Mouse (Mus musculus) gastrocnemius, adult 18-20 months (tissue): ENCODE data around the gene Rbm7. TPM values are rescaled to one million over a fixed set of nuclear protein-coding genes. Genes with fewer than 3 reads are reported as not detected.
"Not testable (repeated sequence)": the region's sequence is repeated elsewhere in the genome, so short reads cannot be mapped to it uniquely, and the experiment has no call there.

Experiments
- DNase-seq: peaks from one replicate; pipeline ENCODE4 v3.0.0; 2021; ENCODE audit warnings: low spot score
- total RNA-seq, 2 experiments: library from RNA; stranded (reverse); gene quantifications; 2 replicates each; pipeline ENCODE4 v1.2.3; 2021

The Rbm7 gene
- total RNA-seq, 2 experiments from 2014 or later: 13.5 to 15.5 TPM

- no peak for DNase-seq
Observed at GRCm38 (mm10) chr9:48481214-48482134, 13.6 kb downstream of the Rbm7 start.

DNA sequence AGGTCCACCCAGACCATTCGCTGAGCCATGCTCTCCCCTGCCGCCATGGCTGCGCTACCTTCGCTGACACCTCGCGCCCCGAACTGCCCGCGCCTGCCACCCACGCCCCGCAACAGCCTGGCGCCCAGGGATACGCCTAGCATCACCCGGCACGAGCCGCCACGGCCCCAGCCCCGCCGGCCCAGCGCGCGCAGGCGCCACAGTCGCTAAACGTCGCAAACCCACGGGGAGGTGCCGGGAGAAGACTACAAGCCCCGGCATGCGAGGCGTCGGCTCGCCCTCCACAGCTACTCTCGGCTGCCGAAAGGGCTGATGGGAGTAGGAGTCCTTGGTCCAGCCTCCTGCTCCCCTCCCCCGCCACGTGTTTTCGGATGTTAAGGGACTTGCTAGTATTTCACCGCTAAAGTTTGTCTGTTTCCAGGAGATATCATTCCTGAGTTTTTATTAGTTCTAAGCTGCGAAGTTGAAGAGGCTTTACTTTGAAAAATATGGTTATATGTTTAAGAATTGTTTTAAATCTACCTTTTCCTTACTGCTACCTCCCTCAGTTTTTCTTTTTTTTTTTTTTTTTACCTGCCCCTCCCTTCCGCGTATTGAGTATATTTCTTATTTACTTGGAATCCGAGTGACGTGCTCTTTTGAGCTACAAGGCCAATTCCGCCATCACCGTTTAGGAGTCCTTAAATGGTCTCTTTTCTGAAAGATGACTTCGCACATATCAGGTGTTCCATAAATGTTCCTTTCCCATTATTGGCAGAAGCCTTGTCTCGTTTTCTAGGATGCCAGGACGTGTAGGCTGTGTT, 14.5 kb downstream of the Rbm7 start, which contains the start of gene Rexo2:
Gene Rexo2, minus strand, starts transcription at position 213 of the 803 bp plus-strand sequence.
- peak; percentile 95 for DNase-seq

DNA sequence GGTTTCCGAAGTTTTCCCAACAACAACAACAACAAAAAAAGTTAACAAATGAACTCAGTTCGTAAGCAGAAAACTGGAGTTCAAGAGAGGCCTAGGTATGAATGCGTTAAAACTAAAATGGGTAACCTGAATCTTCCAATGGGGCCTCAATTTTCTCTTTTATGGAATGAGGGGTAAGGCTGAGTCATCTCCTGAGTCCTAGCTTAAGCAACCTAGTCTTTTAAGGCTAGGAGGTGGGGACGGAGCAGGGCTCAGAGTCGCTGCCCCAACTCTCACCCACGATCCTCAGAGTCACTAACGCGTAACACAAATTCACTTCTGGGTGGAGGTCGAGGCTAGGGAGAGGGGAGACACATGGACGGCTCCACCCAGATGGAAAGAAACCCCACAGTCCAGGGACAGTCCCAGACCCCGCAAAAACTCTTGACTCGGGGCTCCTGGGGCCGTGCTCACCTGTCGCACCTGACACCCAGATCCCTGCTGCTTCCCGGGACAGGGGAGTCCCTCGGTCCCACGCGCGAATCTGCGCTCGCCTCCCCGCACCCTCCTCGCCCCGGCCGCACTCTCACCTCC, 15.2 kb downstream of the Rbm7 start:
- DNase-seq: no peak

- DNase-seq: no peak
Observed at GRCm38 (mm10) chr9:48478808-48479207, 16.3 kb downstream of the Rbm7 start.

GRCm38 (mm10) chr9:48476236-48477165, 18.6 kb downstream of the Rbm7 start:
- no peak for DNase-seq

- DNase-seq: no peak
Observed at GRCm38 (mm10) chr9:48474367-48474766, 20.7 kb downstream of the Rbm7 start.

- no peak for DNase-seq
Observed at GRCm38 (mm10) chr9:48473131-48473530, 22.0 kb downstream of the Rbm7 start.

DNA sequence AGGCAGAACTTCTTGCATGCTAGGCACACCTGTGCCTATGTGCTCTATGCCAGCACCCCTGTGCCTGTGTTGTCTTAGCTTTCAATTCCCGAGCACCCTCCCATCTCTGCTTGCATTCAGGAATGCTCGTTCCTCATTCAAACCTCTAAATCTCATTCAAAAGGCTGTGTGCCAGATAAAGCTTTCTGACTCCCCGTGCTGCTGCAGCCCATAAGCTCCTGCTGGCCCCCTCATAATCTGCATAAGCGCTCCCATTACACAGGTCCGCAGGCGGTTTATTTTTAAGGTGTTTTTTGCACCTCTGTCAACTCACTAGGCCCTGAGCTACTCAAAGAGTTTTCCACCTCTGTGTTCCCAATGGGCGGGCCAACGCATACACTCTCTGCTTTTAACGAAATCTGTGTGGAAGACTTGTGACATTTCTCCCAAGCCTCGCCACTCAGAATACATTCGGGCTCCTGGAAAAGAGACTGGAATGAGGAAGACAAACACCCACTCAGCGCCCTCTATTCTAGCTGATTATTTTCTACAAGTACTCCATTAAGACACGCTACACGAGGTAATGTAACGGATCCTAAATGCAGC, 22.6 kb downstream of the Rbm7 start:
- DNase-seq: no peak

- not testable (repeated sequence) for DNase-seq
Observed at GRCm38 (mm10) chr9:48467471-48467870, 27.6 kb downstream of the Rbm7 start.

DNA sequence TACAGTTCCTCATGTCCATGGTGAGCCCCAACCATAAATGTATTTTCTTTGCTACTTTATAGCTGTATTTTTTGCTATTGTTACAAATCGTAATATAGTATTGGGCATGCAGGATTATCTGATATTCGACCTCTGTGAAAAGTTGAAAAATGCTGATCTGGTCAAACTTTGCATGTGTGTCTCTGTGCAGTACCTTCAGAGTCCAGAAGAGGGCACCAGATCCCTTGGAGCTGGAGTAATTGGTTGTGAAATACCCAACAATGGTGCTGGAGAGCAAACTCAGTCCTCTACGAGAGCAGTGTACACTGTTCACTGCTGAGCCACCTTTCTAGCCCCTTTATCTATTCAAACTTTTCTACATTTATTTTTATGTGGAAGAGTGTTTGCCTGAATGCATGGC, 28.3 kb downstream of the Rbm7 start:
- peak; percentile 78 for DNase-seq

GRCm38 (mm10) chr9:48465671-48466070, 29.4 kb downstream of the Rbm7 start:
- no peak for DNase-seq

DNA sequence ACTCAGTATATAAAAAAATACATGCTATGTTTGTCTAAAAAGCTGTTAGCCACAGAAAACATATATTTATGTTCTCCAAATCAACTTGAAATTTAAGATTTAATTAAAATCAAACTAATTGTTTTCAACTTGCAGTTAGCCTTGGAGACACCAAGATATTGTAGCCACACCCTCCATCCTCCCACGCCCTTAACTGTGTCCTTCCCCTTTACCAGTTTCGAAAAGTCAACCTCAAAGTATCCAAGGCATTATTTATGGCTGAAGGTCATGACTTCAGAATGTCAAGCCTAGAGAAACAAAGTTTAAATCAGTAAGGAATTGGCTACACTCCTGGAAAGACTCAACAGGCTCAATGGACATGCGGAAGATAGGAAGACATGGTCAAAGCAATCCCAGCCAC, 33.6 kb downstream of the Rbm7 start:
- no peak for DNase-seq

DNA sequence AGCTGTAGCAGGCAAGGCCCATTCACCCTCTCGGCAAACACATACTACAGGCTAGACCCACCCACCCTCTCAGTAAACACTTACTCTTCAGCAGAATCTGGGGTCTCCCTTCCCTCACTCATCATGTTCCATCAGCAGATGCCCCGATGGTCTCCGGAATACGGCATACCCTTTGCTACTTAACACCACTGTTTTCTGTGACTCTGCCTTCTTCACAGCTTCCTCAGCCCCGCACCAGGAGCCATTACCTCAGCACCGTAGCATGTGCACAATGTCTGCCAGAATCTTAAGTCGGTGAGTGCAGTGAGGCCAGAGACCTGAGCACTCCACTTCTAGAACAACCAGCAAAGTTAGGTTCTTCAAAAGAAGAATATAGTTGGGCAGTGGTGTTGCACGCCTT, 34.4 kb downstream of the Rbm7 start:
- DNase-seq: no peak

DNA sequence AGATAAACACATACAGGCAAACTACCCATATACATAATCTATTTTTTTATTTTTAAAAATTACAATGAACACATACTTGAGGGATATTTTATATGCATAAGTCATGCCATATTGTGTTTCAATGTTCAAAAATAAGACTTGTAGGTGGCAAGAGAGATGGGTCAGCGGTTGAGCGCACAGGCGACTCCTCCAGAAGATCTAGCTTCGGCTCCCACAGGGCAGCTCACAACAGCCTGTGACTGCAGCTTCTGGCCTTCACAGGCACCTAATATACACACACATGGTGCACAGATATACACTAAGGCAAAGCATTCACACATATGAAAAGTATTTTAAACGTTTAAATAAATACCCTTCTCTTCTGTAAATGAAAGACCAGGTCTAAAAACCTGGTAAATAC, 35.7 kb downstream of the Rbm7 start:
- no peak for DNase-seq

DNA sequence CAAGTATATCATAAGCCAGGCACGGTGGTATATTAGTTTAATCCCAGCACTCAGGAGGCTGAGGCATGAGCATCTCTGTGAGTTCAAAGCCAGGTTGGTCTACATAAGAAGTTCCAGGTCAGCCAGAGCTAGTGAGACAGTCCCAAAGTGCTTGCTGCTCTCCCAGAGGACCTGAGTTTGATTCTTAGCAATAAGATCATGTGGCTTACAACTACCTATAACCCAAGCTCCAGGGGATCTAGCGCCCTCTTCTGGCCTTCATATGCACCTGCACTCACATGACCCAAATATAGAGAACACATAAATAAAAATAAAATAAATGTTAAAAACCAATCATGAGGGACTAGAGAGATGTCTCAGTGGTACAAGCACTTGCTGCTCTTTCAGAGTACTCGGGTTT, 36.2 kb downstream of the Rbm7 start:
- DNase-seq: no peak

DNA sequence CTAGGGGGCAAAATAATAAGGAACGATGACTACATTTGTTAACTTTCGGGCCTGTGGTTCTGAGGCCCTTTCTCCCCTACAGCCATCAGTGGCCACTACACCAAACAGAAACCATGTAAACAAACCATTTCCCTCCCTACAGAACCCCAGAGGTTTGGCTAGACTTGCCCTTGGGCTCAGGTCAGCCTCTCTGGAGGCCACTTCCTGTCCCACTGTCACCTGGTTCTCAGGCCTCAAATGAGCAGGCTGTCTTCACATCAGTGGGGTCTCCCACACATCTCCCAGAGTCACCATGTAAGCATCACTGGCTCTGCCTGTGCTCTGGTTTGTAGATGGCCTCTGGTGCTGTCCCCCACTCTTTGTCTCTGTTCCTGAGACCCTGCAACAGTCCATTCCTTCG, 39.1 kb downstream of the Rbm7 start:
- DNase-seq: no peak

DNA sequence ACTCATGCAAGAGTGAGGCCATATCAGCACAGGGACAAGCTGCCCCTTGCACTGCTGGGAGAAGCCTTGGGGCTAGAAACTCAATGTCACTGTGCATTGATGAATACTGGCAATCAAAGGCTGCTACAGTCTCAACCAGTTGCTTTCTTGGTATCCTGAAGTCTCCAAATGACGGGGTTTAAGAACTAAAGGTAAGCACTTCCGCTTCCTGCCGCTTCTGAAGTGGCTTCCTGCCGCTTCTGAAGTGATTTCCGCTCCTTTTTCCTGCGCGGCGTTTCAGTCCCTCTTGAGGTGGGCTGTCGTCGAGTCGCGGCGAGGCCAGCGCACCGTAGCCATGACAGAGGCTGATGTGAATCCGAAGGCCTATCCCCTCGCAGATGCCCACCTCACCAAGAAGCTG, 45.0 kb downstream of the Rbm7 start:
- DNase-seq: no peak

DNA sequence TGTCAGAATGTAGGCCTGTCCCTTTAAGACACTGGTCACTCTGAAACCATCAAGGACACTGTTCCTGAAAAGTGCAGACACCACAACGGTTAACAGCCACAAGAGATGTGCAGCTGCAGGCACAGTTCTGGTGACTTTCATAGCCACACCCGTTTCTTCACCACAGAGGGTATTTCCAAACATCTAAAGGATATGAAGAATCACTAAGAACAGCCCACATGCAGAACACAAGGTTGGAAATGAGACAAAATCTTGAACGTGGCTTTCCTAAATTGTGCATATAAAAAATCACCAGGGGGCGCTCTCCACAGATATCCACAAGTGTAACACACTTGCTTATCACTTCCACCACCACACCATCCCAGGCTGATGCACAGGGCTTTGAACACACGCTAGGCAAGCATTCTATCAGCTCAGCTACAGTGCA, 47.3 kb downstream of the Rbm7 start:
- peak; percentile 34 for DNase-seq

DNA sequence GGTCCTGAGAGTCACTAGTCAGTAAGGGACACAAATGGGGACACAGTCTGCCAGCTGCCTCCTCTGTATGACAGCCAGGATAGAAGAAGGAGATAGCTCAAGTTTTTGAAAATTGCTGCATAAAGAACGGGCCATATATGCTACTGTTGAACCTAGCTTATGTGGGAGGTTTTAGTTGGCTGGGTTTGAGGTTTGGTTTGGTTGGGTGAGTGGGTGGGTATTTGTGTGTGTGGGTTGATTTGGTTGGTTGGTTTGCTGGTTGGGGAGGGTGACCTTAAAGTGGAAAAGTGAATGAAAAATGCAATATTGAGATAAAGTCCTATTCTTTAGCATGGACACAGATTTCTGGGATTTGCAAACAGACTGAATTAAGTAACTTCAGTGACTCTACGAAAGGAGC, 50.3 kb downstream of the Rbm7 start:
- DNase-seq: no peak

- DNase-seq: no peak
Observed at GRCm38 (mm10) chr9:48443873-48444272, 51.2 kb downstream of the Rbm7 start.
